Mouse (Mus musculus) C2C12 (cell line): ENCODE data around the gene March6. TPM values are rescaled to one million over a fixed set of nuclear protein-coding genes. Genes with fewer than 3 reads are reported as not detected.
A peak's percentile ranks its signal among the peaks of the same experiment; 100 is the strongest.

Experiments used
- H3K27me3 ChIP-seq: one replicate; pipeline ENCODE4 v1.6.1; 2011; ENCODE audit not compliant: control insufficient read depth, insufficient read depth, insufficient read length
- H3K36me3 ChIP-seq: one replicate; pipeline ENCODE4 v1.6.1; 2011; ENCODE audit not compliant: control insufficient read depth, insufficient read depth
- H3K4me3 ChIP-seq: one replicate; pipeline ENCODE4 v1.5.1; 2011; ENCODE audit warnings: mild to moderate bottlenecking, control low read depth; ENCODE audit not compliant: poor library complexity, insufficient read depth, severe bottlenecking
- H3K79me2 ChIP-seq: one replicate; pipeline ENCODE4 v1.6.1; 2011; ENCODE audit not compliant: control insufficient read depth, insufficient read depth
- H3K79me3 ChIP-seq: one replicate; pipeline ENCODE4 v1.6.1; 2011; ENCODE audit warnings: low read depth, control low read depth
- H3ac ChIP-seq: one replicate; pipeline ENCODE3; 2011; ENCODE audit warnings: low read depth; ENCODE audit not compliant: control insufficient read depth, insufficient read length
- CEBPB ChIP-seq: IDR thresholded peaks from one replicate; pipeline ENCODE4 v1.6.1; 2011; ENCODE audit warnings: low read depth, mild to moderate bottlenecking, control low read depth, moderate library complexity
- CTCF ChIP-seq: IDR thresholded peaks from one replicate; pipeline ENCODE4 v1.5.1; 2011; ENCODE audit not compliant: control insufficient read depth, insufficient read depth, insufficient read length
- FOSL1 ChIP-seq: IDR thresholded peaks from one replicate; pipeline ENCODE4 v1.8.0; 2011; ENCODE audit warnings: mild to moderate bottlenecking, low read length; ENCODE audit not compliant: poor library complexity, insufficient read depth, severe bottlenecking
- MAX ChIP-seq: IDR thresholded peaks from one replicate; pipeline ENCODE4 v1.6.1; 2011; ENCODE audit warnings: mild to moderate bottlenecking, control low read depth
- MYOD1 ChIP-seq: IDR thresholded peaks from one replicate; pipeline ENCODE4 v1.6.1; 2011; ENCODE audit warnings: low read depth; ENCODE audit not compliant: control insufficient read depth, insufficient read length
- MYOG ChIP-seq: IDR thresholded peaks from one replicate; pipeline ENCODE4 v1.6.1; 2011; ENCODE audit not compliant: control insufficient read depth, insufficient read length; ENCODE audit errors: extremely low read depth
- USF1 ChIP-seq: IDR thresholded peaks from one replicate; pipeline ENCODE4 v1.6.1; 2011; ENCODE audit warnings: low read depth, mild to moderate bottlenecking, control low read depth, moderate library complexity
- polyA plus RNA-seq: library from polyadenylated mRNA; unstranded; fragments of >200 nt; fragmentation: generic; extraction: Trizol; gene quantifications from one replicate; pipeline ENCODE4 v1.2.1, GENCODE M21; 2012; ENCODE audit warnings: missing spikeins

March6 gene
- polyA plus RNA-seq, 1 experiment: 22.5 TPM

GRCm38 (mm10) chr15:31539643-31540512 lies 9.0 kb upstream of the March6 start:
- no peaks in the 10 kb centered on the region for H3K36me3 ChIP-seq
- no peak overlapping the region for H3K4me3 ChIP-seq
- no peak for TF ChIP-seq MYOG
- H3K79me2 ChIP-seq: no peaks in the 10 kb centered on the region
- no peak overlapping the region for H3ac ChIP-seq
- H3K27me3 ChIP-seq: no peaks in the 10 kb centered on the region
- no peaks in the 10 kb centered on the region for H3K79me3 ChIP-seq

GRCm38 (mm10) chr15:31538346-31538745 lies 7.5 kb upstream of the March6 start:
- H3K79me3 ChIP-seq: no peaks in the 10 kb centered on the region
- no peaks in the 10 kb centered on the region for H3K36me3 ChIP-seq
- TF ChIP-seq MYOD1: no peak
- TF ChIP-seq CTCF: no peak
- TF ChIP-seq MAX: no peak
- no peak for TF ChIP-seq MYOG
- TF ChIP-seq USF1: no peak
- no peak for TF ChIP-seq FOSL1
- TF ChIP-seq CEBPB: no peak
- no peak overlapping the region for H3K4me3 ChIP-seq
- H3ac ChIP-seq: no peak overlapping the region
- H3K27me3 ChIP-seq: no peaks in the 10 kb centered on the region
- no peaks in the 10 kb centered on the region for H3K79me2 ChIP-seq

GRCm38 (mm10) chr15:31537706-31538105 lies 6.9 kb upstream of the March6 start:
- H3K4me3 ChIP-seq: no peak overlapping the region
- no peak overlapping the region for H3ac ChIP-seq
- no peaks in the 10 kb centered on the region for H3K79me2 ChIP-seq
- H3K36me3 ChIP-seq: no peaks in the 10 kb centered on the region
- no peaks in the 10 kb centered on the region for H3K27me3 ChIP-seq
- TF ChIP-seq MYOG: no peak
- no peak for TF ChIP-seq FOSL1
- no peak for TF ChIP-seq MAX
- no peak for TF ChIP-seq CTCF
- TF ChIP-seq USF1: no peak
- no peak for TF ChIP-seq CEBPB
- TF ChIP-seq MYOD1: no peak
- H3K79me3 ChIP-seq: no peaks in the 10 kb centered on the region

DNA sequence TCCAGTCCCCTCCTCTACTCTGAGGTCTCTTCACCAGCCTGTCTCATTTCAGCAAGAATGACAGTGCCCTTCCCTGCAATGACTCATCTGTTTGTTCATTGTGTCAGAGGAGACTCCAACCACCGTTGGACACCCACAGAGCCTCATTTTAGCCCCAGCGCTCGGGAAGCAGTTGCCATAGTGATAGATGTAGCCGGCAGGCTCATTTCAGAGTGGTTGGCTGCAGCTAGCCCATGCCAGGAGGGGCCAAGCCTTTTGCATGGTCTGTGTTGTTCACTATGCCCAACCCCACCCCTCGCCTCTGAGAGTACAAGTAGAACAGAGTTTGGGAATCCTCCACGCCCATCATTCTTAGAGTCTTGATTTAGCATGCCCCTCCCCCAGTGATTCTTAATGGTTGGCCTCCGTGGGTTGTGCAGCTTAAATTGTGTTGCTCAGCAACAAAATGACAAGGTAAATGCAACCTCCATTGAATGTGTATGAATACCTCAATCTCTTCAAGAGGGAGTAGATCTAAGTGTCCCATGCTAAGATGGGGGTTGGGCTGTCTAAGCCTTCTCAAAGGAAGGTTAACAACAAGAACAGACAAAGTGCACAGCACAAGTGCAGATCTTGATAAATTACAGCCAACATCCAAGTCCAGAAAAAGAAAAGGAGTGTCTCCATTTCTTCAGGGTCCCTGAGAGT lies 5.3 kb upstream of the March6 start:
- H3K27me3 ChIP-seq: no peaks in the 10 kb centered on the region
- no peaks in the 10 kb centered on the region for H3K79me3 ChIP-seq
- no peak overlapping the region for H3K4me3 ChIP-seq
- H3ac ChIP-seq: no peak overlapping the region
- H3K79me2 ChIP-seq: peaks cover 5% of the 10 kb centered on the region
- peak; percentile 52 for TF ChIP-seq MAX
- TF ChIP-seq MYOG: no peak
- TF ChIP-seq USF1: no peak
- peak; percentile 64 for TF ChIP-seq CEBPB
- TF ChIP-seq CTCF: no peak
- TF ChIP-seq MYOD1: no peak
- peak; percentile 16 for TF ChIP-seq FOSL1
- H3K36me3 ChIP-seq: no peaks in the 10 kb centered on the region

- Histone ChIP-seq H3K4me3 (no peak overlapping the region), H3K27me3 (no peaks in the 10 kb centered on the region), H3K36me3 (no peaks in the 10 kb centered on the region), H3ac (no peak overlapping the region), H3K79me2 (peaks cover 7% of the 10 kb centered on the region), H3K79me3 (peaks cover under 1% of the 10 kb centered on the region)
- TF ChIP-seq CTCF (no peak), MYOD1 (no peak), USF1 (no peak), CEBPB (no peak), MYOG (no peak), FOSL1 (no peak), MAX (no peak)
Measured at GRCm38 (mm10) chr15:31535259-31535855, 4.5 kb upstream of the March6 start.
